Mouse (Mus musculus) intestine, embryonic 16.5 days (tissue): Measurements from ENCODE around the gene Map3k5. TPM values are rescaled to one million over a fixed set of nuclear protein-coding genes. Genes with fewer than 3 reads are reported as not detected.

ENCODE experiments used
- ATAC-seq: fragments of 200-750 bp; cut with Nextera tagmentation; 2 replicates; pipeline ENCODE4 v1.8.0; 2017; ENCODE audit warnings: moderate TSS enrichment, moderate library complexity
- H3K27ac ChIP-seq: fragments of 300-500 bp; sonication (generic); 2 replicates; pipeline ENCODE4 v1.5.1; 2014; ENCODE audit warnings: mild to moderate bottlenecking, low read length
- H3K27me3 ChIP-seq: fragments of 300-500 bp; sonication (generic); replicated peaks from 2 replicates; pipeline ENCODE4 v1.6.1; 2014; ENCODE audit warnings: low read length, control low read depth, mixed read lengths; ENCODE audit not compliant: control insufficient read depth, insufficient read depth
- H3K36me3 ChIP-seq: fragments of 300-500 bp; sonication (generic); 2 replicates; pipeline ENCODE4 v1.6.1; 2014; ENCODE audit warnings: low read length, control low read depth; ENCODE audit not compliant: control insufficient read depth, insufficient read depth
- H3K4me1 ChIP-seq: fragments of 300-500 bp; sonication (generic); 2 replicates; pipeline ENCODE4 v1.6.1; 2014; ENCODE audit warnings: low read length, control low read depth, mixed read lengths; ENCODE audit not compliant: control insufficient read depth, insufficient read depth
- H3K4me2 ChIP-seq: fragments of 300-500 bp; sonication (generic); 2 replicates; pipeline ENCODE4 v1.6.1; 2014; ENCODE audit warnings: low read depth, low read length, control low read depth
- H3K4me3 ChIP-seq: fragments of 300-500 bp; sonication (generic); 2 replicates; pipeline ENCODE4 v1.5.1; 2014; ENCODE audit warnings: mild to moderate bottlenecking, low read length
- H3K9ac ChIP-seq: fragments of 300-500 bp; sonication (generic); 2 replicates; pipeline ENCODE4 v1.6.1; 2014; ENCODE audit warnings: low read depth, low read length
- H3K9me3 ChIP-seq: fragments of 300-500 bp; sonication (generic); 2 replicates; pipeline ENCODE4 v1.6.1; 2016; ENCODE audit warnings: low read length, control low read depth; ENCODE audit not compliant: control insufficient read depth
- WGBS: fragments of 180-500 bp; shearing (Covaris S2); extraction: QIAGEN DNeasy Blood & Tissue Kit; methylation state at CpG from one replicate; pipeline ENCODE4 v1.1.7; 2014; 5-methylcytosine and 5-hydroxymethylcytosine counted together
- polyA plus RNA-seq: library from polyadenylated mRNA; unstranded; fragments of >200 nt; fragmentation: Nextera tagmentation; extraction: Ambion mirVana; gene quantifications from 2 replicates; pipeline ENCODE4 v1.2.1, GENCODE M21; 2015

Map3k5 gene
- polyA plus RNA-seq, 1 experiment from 2014 or later = 1.4 TPM

DNA sequence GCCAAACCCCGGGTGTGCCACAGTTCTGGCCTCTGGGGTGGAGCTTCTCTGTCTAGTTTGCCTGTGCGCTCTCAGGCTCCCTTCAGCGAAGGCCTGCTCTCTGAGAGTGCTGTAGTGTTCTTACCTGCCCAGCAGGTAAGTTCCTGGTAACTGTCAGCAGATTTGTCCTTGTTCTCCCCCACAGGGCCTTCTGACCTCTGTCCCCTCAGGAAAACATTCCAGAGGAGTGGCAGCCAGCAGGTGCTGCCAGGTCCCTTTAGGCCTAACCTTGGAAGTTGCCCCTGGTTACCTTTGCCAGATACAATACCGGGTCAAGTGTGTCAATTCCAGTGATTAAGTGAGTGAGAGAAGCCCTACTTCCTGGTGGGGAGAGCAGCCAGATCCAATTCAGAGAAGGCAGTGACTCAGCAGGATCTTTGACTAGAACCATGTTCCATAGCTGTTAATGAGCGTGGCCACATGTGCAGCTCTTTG, 252.6 kb downstream of the Map3k5 start:
- Histone ChIP-seq H3K4me1 (peaks cover 9% of the 10 kb centered on the region), H3K4me3 (no peak overlapping the region), H3K9me3 (no peaks in the 10 kb centered on the region), H3K36me3 (no peaks in the 10 kb centered on the region), H3K27me3 (no peaks in the 10 kb centered on the region), H3K27ac (peak overlapping the region; percentile 92), H3K4me2 (no peak overlapping the region), H3K9ac (0 out of 2 replicates have a peak overlapping the region, but pooled peaks have one; percentile 14)
- peak; percentile 95 for ATAC-seq
- 63% methylated on average over 5 of the region's 5 CpGs for WGBS

DNA sequence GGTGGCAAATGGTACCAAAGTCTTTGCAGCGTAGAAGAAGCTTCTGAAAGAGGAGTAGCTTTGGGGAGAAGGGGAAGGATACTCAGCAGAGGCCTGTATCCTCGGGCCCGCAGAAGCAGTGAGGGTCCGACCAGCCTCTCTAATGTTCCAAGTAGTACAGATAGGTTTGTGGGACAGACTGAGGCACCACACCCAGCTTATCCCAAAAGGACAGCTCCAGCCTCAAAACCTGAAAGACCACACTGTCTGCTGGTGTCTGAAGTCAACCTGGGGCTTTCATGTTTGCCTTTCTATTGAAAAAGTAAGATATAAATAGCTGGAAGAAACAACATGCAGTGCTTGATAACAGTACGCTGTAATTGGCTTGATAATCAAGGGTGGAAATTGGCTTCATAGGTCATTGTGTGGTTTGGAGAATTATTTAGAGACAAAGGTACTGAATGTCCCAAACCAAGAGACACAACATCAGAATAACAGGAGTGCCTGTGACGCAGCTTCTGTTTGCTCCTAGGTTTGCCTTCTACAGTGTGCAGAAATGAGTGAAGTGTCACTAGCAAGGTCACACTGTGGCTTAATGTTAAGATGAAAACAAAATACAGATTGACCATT, 256.0 kb downstream of the Map3k5 start:
- no peaks in the 10 kb centered on the region for H3K27me3 ChIP-seq
- no peaks in the 10 kb centered on the region for H3K9me3 ChIP-seq
- H3K9ac ChIP-seq = no peak overlapping the region
- H3K4me1 ChIP-seq = peaks cover 8% of the 10 kb centered on the region; the same call in 1 of the 2 replicates
- no peak overlapping the region for H3K27ac ChIP-seq
- 83% methylated on average over 6 of the region's 6 CpGs for WGBS
- ATAC-seq = no peak
- no peak overlapping the region for H3K4me2 ChIP-seq
- no peak overlapping the region for H3K4me3 ChIP-seq
- no peaks in the 10 kb centered on the region for H3K36me3 ChIP-seq

Other genes with a start within 250 kb of the Map3k5 start
- gene Il20ra, start 221.9 kb upstream of the Map3k5 start, polyA plus RNA-seq = 0.09 and 0.12 TPM in 2 replicates
- gene Slc35d3, start 83.0 kb upstream of the Map3k5 start, polyA plus RNA-seq = 0.36 and 0.49 TPM in 2 replicates
- 51.4 and 57.0 TPM in 2 replicates for gene Pex7, start 26.8 kb upstream of the Map3k5 start, polyA plus RNA-seq
- 44.7 and 50.3 TPM in 2 replicates for gene Map7, start 214.0 kb downstream of the Map3k5 start, polyA plus RNA-seq